Mouse (Mus musculus) forebrain, embryonic 14.5 days (tissue): ENCODE results near the gene Dnajc28. TPM values are rescaled to one million over a fixed set of nuclear protein-coding genes. Genes with fewer than 3 reads are reported as not detected.

Experiments used
- ATAC-seq: fragments of 200-750 bp; cut with Nextera tagmentation; 2 replicates; pipeline ENCODE4 v1.8.0; 2017; ENCODE audit warnings: mild to moderate bottlenecking, moderate library complexity
- DNase-seq: peaks from one replicate; pipeline ENCODE4 v3.0.0-alpha.2; 2015; ENCODE audit warnings: low spot score
- H3K27ac ChIP-seq: fragments of 300-500 bp; sonication (generic); 2 replicates; pipeline ENCODE4 v1.5.1; 2014; ENCODE audit warnings: low read depth, mild to moderate bottlenecking, control low read depth, low read length, moderate library complexity
- H3K27me3 ChIP-seq: fragments of 300-500 bp; sonication (generic); replicated peaks from 2 replicates; pipeline ENCODE4 v1.6.1; 2014; ENCODE audit warnings: low read length, control low read depth, mixed read lengths; ENCODE audit not compliant: control insufficient read depth, insufficient read depth
- H3K36me3 ChIP-seq: fragments of 300-500 bp; sonication (generic); 2 replicates; pipeline ENCODE4 v1.6.1; 2014; ENCODE audit warnings: low read length, control low read depth; ENCODE audit not compliant: control insufficient read depth, insufficient read depth
- H3K4me1 ChIP-seq: fragments of 300-500 bp; sonication (generic); 2 replicates; pipeline ENCODE4 v1.6.1; 2014; ENCODE audit warnings: antibody characterized with exemption, low read length, control low read depth; ENCODE audit not compliant: control insufficient read depth, insufficient read depth
- H3K4me2 ChIP-seq: fragments of 300-500 bp; sonication (generic); 2 replicates; pipeline ENCODE4 v1.6.1; 2014; ENCODE audit warnings: mild to moderate bottlenecking, control low read depth, low read length
- H3K4me3 ChIP-seq: fragments of 300-500 bp; sonication (generic); 2 replicates; pipeline ENCODE4 v1.5.1; 2014; ENCODE audit warnings: low read depth, low read length, control low read depth
- H3K9ac ChIP-seq: fragments of 300-500 bp; sonication (generic); 2 replicates; pipeline ENCODE4 v1.6.1; 2014; ENCODE audit warnings: mild to moderate bottlenecking, low read length, control low read depth, moderate library complexity
- H3K9me3 ChIP-seq: fragments of 300-500 bp; sonication (generic); replicated peaks from 2 replicates; pipeline ENCODE4 v1.6.1; 2016; ENCODE audit warnings: low read length, control low read depth, mixed read lengths; ENCODE audit not compliant: control insufficient read depth
- WGBS: fragments of 180-500 bp; shearing (Covaris S2); extraction: QIAGEN DNeasy Blood & Tissue Kit; methylation state at CpG from one replicate; pipeline ENCODE4 v1.1.7; 2014; 5-methylcytosine and 5-hydroxymethylcytosine counted together
- polyA plus RNA-seq: library from polyadenylated mRNA; unstranded; fragments of >200 nt; fragmentation: Nextera tagmentation; extraction: Ambion mirVana; gene quantifications from 2 replicates; pipeline ENCODE4 v1.2.1, GENCODE M21; 2014

Gene Dnajc28
- polyA plus RNA-seq, 1 experiment from 2014 or later: 8.4 TPM

DNA sequence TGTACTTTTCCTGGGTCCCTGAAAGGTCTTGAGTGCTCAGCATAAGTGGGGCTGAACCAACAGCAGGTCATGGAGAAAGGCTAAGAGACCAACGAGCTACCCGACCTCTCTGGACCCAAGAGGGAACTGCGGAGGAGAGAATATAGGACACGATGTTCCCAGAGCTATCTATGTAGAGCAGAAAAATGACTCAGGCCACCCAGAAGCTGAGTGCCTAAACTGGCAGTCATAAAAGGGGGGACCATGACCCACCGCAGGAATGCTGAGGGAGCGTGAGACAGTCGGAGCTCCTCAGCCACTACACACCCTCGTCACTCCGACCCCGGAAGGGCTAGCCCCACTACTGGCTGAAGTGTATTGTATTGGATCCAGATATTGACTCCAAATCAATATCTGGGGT, 49.9 kb downstream of the Dnajc28 start:
- ATAC-seq (no peak), DNase-seq (no peak)
- no peak overlapping the region for H3K4me3 ChIP-seq
- no peaks in the 10 kb centered on the region for H3K27me3 ChIP-seq
- WGBS: 86% methylated on average over 10 of the region's 10 CpGs
- no peaks in the 10 kb centered on the region for H3K9me3 ChIP-seq
- H3K36me3 ChIP-seq: no peaks in the 10 kb centered on the region; the same call in 1 of the 2 replicates
- no peak overlapping the region for H3K9ac ChIP-seq
- H3K4me2 ChIP-seq: no peak overlapping the region
- no peaks in the 10 kb centered on the region for H3K4me1 ChIP-seq
- no peak overlapping the region for H3K27ac ChIP-seq

GRCm38 (mm10) chr16:91566002-91566401, 52.8 kb downstream of the Dnajc28 start:
- DNase-seq: no peak
- Histone ChIP-seq H3K9ac (no peak overlapping the region), H3K36me3 (peaks cover 18% of the 10 kb centered on the region), H3K4me1 (no peaks in the 10 kb centered on the region), H3K4me3 (no peak overlapping the region), H3K9me3 (no peaks in the 10 kb centered on the region), H3K27me3 (no peaks in the 10 kb centered on the region), H3K27ac (no peak overlapping the region), H3K4me2 (no peak overlapping the region)
- 92% methylated on average over 7 of the region's 7 CpGs for WGBS
- ATAC-seq: no peak

- H3K27me3 ChIP-seq: no peaks in the 10 kb centered on the region
- ATAC-seq (no peak), DNase-seq (no peak)
- H3K9me3 ChIP-seq: no peaks in the 10 kb centered on the region
- H3K4me2 ChIP-seq: no peak overlapping the region
- no peak overlapping the region for H3K9ac ChIP-seq
- no peak overlapping the region for H3K4me3 ChIP-seq
- H3K27ac ChIP-seq: no peak overlapping the region
- 80% methylated on average over 9 of the region's 9 CpGs for WGBS
- no peaks in the 10 kb centered on the region for H3K4me1 ChIP-seq
- H3K36me3 ChIP-seq: peaks cover 18% of the 10 kb centered on the region
Measured at GRCm38 (mm10) chr16:91565292-91565951, 53.4 kb downstream of the Dnajc28 start.

GRCm38 (mm10) chr16:91564580-91565291, 54.1 kb downstream of the Dnajc28 start:
- 77% methylated on average over 4 of the region's 4 CpGs for WGBS
- Histone ChIP-seq H3K4me1 (no peaks in the 10 kb centered on the region), H3K36me3 (peaks cover 20% of the 10 kb centered on the region), H3K4me2 (no peak overlapping the region), H3K4me3 (no peak overlapping the region), H3K27me3 (no peaks in the 10 kb centered on the region), H3K9ac (no peak overlapping the region), H3K27ac (no peak overlapping the region), H3K9me3 (no peaks in the 10 kb centered on the region)
- DNase-seq: no peak
- ATAC-seq: no peak

Other genes starting within 250 kb of the Dnajc28 start
- gene Ifnar2, start 246.2 kb downstream of the Dnajc28 start, polyA plus RNA-seq: 44.6 and 46.9 TPM in 2 replicates
- not detected in 2 replicates for gene Gm21970, start 227.3 kb downstream of the Dnajc28 start, polyA plus RNA-seq
- gene Il10rb, start 212.9 kb downstream of the Dnajc28 start, polyA plus RNA-seq: 7.7 and 10.5 TPM in 2 replicates
- gene Ifnar1, start 133.8 kb downstream of the Dnajc28 start, polyA plus RNA-seq: 40.4 and 45.6 TPM in 2 replicates
- 77.3 and 100 TPM in 2 replicates for gene Ifngr2, start 72.0 kb downstream of the Dnajc28 start, polyA plus RNA-seq
- 105 and 111 TPM in 2 replicates for gene Tmem50b, start 21.2 kb downstream of the Dnajc28 start, polyA plus RNA-seq
- 64.9 and 66.7 TPM in 2 replicates for gene Gart, start 27.9 kb upstream of the Dnajc28 start, polyA plus RNA-seq
- gene Son, start 28.5 kb upstream of the Dnajc28 start, polyA plus RNA-seq: 126 and 131 TPM in 2 replicates
- gene Donson, start 69.7 kb upstream of the Dnajc28 start, polyA plus RNA-seq: 15.3 and 19.9 TPM in 2 replicates
- 104 and 119 TPM in 2 replicates for gene Cryzl1, start 109.9 kb upstream of the Dnajc28 start, polyA plus RNA-seq
- gene Itsn1, start 110.3 kb upstream of the Dnajc28 start, polyA plus RNA-seq: 54.2 and 63.7 TPM in 2 replicates